Mouse (Mus musculus) liver, postnatal 0 days (tissue): ENCODE results near the gene Get4. TPM values are rescaled to one million over a fixed set of nuclear protein-coding genes. Genes with fewer than 3 reads are reported as not detected.
A peak's percentile ranks its signal among the peaks of the same experiment; 100 is the strongest.

Experiments
- ATAC-seq: fragments of 200-750 bp; cut with Nextera tagmentation; 2 replicates; pipeline ENCODE4 v1.8.0; 2017; ENCODE audit warnings: mild to moderate bottlenecking, moderate library complexity
- DNase-seq: peaks from one replicate; pipeline ENCODE4 v3.0.0-alpha.2; 2016
- H3K27ac ChIP-seq: fragments of 300-500 bp; sonication (generic); 2 replicates; pipeline ENCODE4 v1.5.1; 2014; ENCODE audit warnings: antibody characterized with exemption, moderate library complexity, mild to moderate bottlenecking, low read depth
- H3K27me3 ChIP-seq: fragments of 300-500 bp; sonication (generic); 2 replicates; pipeline ENCODE4 v1.6.1; 2014; ENCODE audit warnings: low read length, control low read depth, mixed read lengths; ENCODE audit not compliant: insufficient read depth
- H3K36me3 ChIP-seq: fragments of 300-500 bp; sonication (generic); replicated peaks from 2 replicates; pipeline ENCODE4 v1.6.1; 2014; ENCODE audit warnings: mild to moderate bottlenecking, control low read depth, low read length, moderate library complexity, mixed read lengths; ENCODE audit not compliant: insufficient read depth
- H3K4me1 ChIP-seq: fragments of 300-500 bp; sonication (generic); 2 replicates; pipeline ENCODE4 v1.6.1; 2014; ENCODE audit warnings: antibody characterized with exemption, mild to moderate bottlenecking, control low read depth; ENCODE audit not compliant: insufficient read depth
- H3K4me2 ChIP-seq: fragments of 300-500 bp; sonication (generic); 2 replicates; pipeline ENCODE4 v1.6.1; 2014; ENCODE audit warnings: low read depth, mild to moderate bottlenecking, low read length, moderate library complexity, mixed read lengths
- H3K4me3 ChIP-seq: fragments of 300-500 bp; sonication (generic); 2 replicates; pipeline ENCODE4 v1.5.1; 2014; ENCODE audit warnings: low read depth, low read length
- H3K9ac ChIP-seq: fragments of 300-500 bp; sonication (generic); replicated peaks from 2 replicates; pipeline ENCODE4 v1.6.1; 2014; ENCODE audit warnings: mild to moderate bottlenecking, moderate library complexity
- H3K9me3 ChIP-seq: fragments of 300-500 bp; sonication (generic); 2 replicates; pipeline ENCODE4 v1.6.1; 2016; ENCODE audit warnings: mild to moderate bottlenecking, control low read depth, low read length, mixed read lengths
- CTCF ChIP-seq: sonication (generic); IDR thresholded peaks from 2 replicates; pipeline ENCODE4 v1.5.1; 2016; ENCODE audit warnings: antibody characterized with exemption, low read depth
- EP300 ChIP-seq: IDR thresholded peaks from 2 replicates; pipeline ENCODE4 v1.6.1; 2016; ENCODE audit warnings: antibody characterized with exemption, low read depth, mild to moderate bottlenecking
- WGBS: fragments of 180-500 bp; shearing (Covaris S2); extraction: QIAGEN DNeasy Blood & Tissue Kit; methylation state at CpG from one replicate; pipeline ENCODE4 v1.1.7; 2014; ENCODE audit not compliant: insufficient replicate concordance; 5-methylcytosine and 5-hydroxymethylcytosine counted together
- polyA plus RNA-seq: library from polyadenylated mRNA; unstranded; fragments of >200 nt; fragmentation: Nextera tagmentation; extraction: Ambion mirVana; gene quantifications from 2 replicates; pipeline ENCODE4 v1.2.1, GENCODE M21; 2015

Get4 gene
- polyA plus RNA-seq, 1 experiment from 2014 or later = 97.5 TPM

- H3K4me3 ChIP-seq = no peak overlapping the region
- WGBS = 92% methylated on average over 14 of the region's 14 CpGs
- no peak overlapping the region for H3K9ac ChIP-seq
- no peak for ATAC-seq
- no peaks in the 10 kb centered on the region; the same call in 1 of the 2 replicates for H3K36me3 ChIP-seq
- peak; percentile 17 for DNase-seq
- no peak overlapping the region for H3K4me2 ChIP-seq
- H3K27me3 ChIP-seq = no peaks in the 10 kb centered on the region
- peaks cover 33% of the 10 kb centered on the region for H3K4me1 ChIP-seq
- H3K9me3 ChIP-seq = no peaks in the 10 kb centered on the region
- no peak overlapping the region for H3K27ac ChIP-seq
- TF ChIP-seq CTCF (peak; percentile 30; the same call in 1 of the 2 replicates), EP300 (no peak)
These were observed 31.5 kb downstream of the Get4 start for GRCm38 (mm10) chr5:139283460-139284180.

- no peaks in the 10 kb centered on the region for H3K27me3 ChIP-seq
- no peak for ATAC-seq
- no peak overlapping the region for H3K4me2 ChIP-seq
- no peak overlapping the region for H3K4me3 ChIP-seq
- H3K9ac ChIP-seq = no peak overlapping the region
- no peaks in the 10 kb centered on the region for H3K9me3 ChIP-seq
- H3K4me1 ChIP-seq = peaks cover 33% of the 10 kb centered on the region
- peak; percentile 20 for DNase-seq
- H3K27ac ChIP-seq = peak overlapping the region; percentile 85; the same call in 1 of the 2 replicates
- H3K36me3 ChIP-seq = no peaks in the 10 kb centered on the region
- WGBS = 33% methylated on average over 8 of the region's 8 CpGs
- TF ChIP-seq CTCF = no peak
- TF ChIP-seq EP300 = no peak
These were observed 33.4 kb downstream of the Get4 start for GRCm38 (mm10) chr5:139285383-139286067.

- WGBS = 48% methylated on average over 14 of the region's 14 CpGs
- H3K27me3 ChIP-seq = no peaks in the 10 kb centered on the region
- peak; percentile 27 for ATAC-seq
- no peaks in the 10 kb centered on the region for H3K9me3 ChIP-seq
- H3K4me3 ChIP-seq = no peak overlapping the region
- H3K27ac ChIP-seq = peak overlapping the region; percentile 85
- no peak overlapping the region for H3K4me2 ChIP-seq
- no peak for TF ChIP-seq EP300
- TF ChIP-seq CTCF = no peak
- peaks cover 33% of the 10 kb centered on the region for H3K4me1 ChIP-seq
- no peaks in the 10 kb centered on the region for H3K36me3 ChIP-seq
- H3K9ac ChIP-seq = no peak overlapping the region
- DNase-seq = peak; percentile 49
These were observed 34.2 kb downstream of the Get4 start for GRCm38 (mm10) chr5:139286142-139286941.

GRCm38 (mm10) chr5:139287099-139287498, 35.0 kb downstream of the Get4 start:
- Histone ChIP-seq H3K4me1 (peaks cover 33% of the 10 kb centered on the region), H3K4me2 (no peak overlapping the region; the same call in 1 of the 2 replicates), H3K36me3 (no peaks in the 10 kb centered on the region), H3K27ac (peak overlapping the region; percentile 85), H3K9me3 (no peaks in the 10 kb centered on the region), H3K27me3 (no peaks in the 10 kb centered on the region), H3K4me3 (no peak overlapping the region), H3K9ac (no peak overlapping the region)
- WGBS = 35% methylated on average over 5 of the region's 5 CpGs
- DNase-seq (peak; percentile 56), ATAC-seq (peak; percentile 72)
- TF ChIP-seq CTCF = no peak
- TF ChIP-seq EP300 = no peak

- ATAC-seq = no peak
- Histone ChIP-seq H3K4me3 (no peak overlapping the region), H3K27me3 (no peaks in the 10 kb centered on the region), H3K27ac (peak overlapping the region; percentile 85), H3K4me2 (no peak overlapping the region), H3K4me1 (peaks cover 33% of the 10 kb centered on the region), H3K9ac (no peak overlapping the region), H3K9me3 (no peaks in the 10 kb centered on the region), H3K36me3 (no peaks in the 10 kb centered on the region)
- TF ChIP-seq CTCF = no peak
- no peak for TF ChIP-seq EP300
- 51% methylated on average over 4 of the region's 4 CpGs for WGBS
- DNase-seq = peak; percentile 13
These were observed 35.7 kb downstream of the Get4 start for GRCm38 (mm10) chr5:139287787-139288186.

GRCm38 (mm10) chr5:139288591-139288990, 36.5 kb downstream of the Get4 start:
- H3K36me3 ChIP-seq = no peaks in the 10 kb centered on the region
- peak overlapping the region; percentile 85 for H3K27ac ChIP-seq
- no peaks in the 10 kb centered on the region for H3K9me3 ChIP-seq
- 70% methylated on average over 4 of the region's 4 CpGs for WGBS
- ATAC-seq = no peak
- H3K27me3 ChIP-seq = no peaks in the 10 kb centered on the region
- TF ChIP-seq EP300 (no peak), CTCF (no peak)
- H3K9ac ChIP-seq = no peak overlapping the region
- H3K4me2 ChIP-seq = no peak overlapping the region
- H3K4me3 ChIP-seq = no peak overlapping the region
- H3K4me1 ChIP-seq = peaks cover 33% of the 10 kb centered on the region
- no peak for DNase-seq
